Mouse (Mus musculus): ENCODE results near the gene Sgtb. TPM values are rescaled to one million over a fixed set of nuclear protein-coding genes. Genes with fewer than 3 reads are reported as not detected.
A peak's percentile ranks its signal among the peaks of the same experiment; 100 is the strongest.

The Sgtb gene
- total RNA-seq, 4 experiments from 2014 or later = 0.10 to 0.83 (median 0.61) TPM

GRCm38 (mm10) chr13:104177796-104178649, 68.5 kb downstream of the Sgtb start, which contains the start of gene Trappc13:
Gene Trappc13 (minus strand): TSS chr13:104178469.
- peak in 1 of 2 experiments; percentile 20 for DNase-seq (ENCODE audit: low spot score in 2 of 2)

GRCm38 (mm10) chr13:104178650-104179121, 69.1 kb downstream of the Sgtb start, which contains the start of gene Trim23:
Gene Trim23 (plus strand): TSS chr13:104178797.
- peak; percentile 93 to 98 for DNase-seq (ENCODE audit: low spot score in 2 of 2)

GRCm38 (mm10) chr13:104179176-104179888, 69.8 kb downstream of the Sgtb start:
- no peak for DNase-seq (ENCODE audit: low spot score in 2 of 2)

- DNase-seq (ENCODE audit: low spot score in 2 of 2) = no peak
Observed at GRCm38 (mm10) chr13:104187357-104187756, 77.8 kb downstream of the Sgtb start.

Other genes starting within 250 kb of the Sgtb start
- 10 to 100 TPM; 45.5 to 53.4 (median 50.3) TPM for gene Erbin, start 189.2 kb upstream of the Sgtb start, total RNA-seq (2022)
- gene Nln, start 127 bp upstream of the Sgtb start, total RNA-seq (2022) = 1 to 10 TPM; 4.6 to 5.9 (median 5.1) TPM
- 10 to 100 TPM; 32.3 to 36.0 (median 34.4) TPM for gene Trappc13, start 68.7 kb downstream of the Sgtb start, total RNA-seq (2022)
- gene Trim23, start 69.1 kb downstream of the Sgtb start, total RNA-seq (2022) = 10 to 100 TPM; 27.1 to 29.6 (median 28.0) TPM
- gene Cenpk, start 118.9 kb downstream of the Sgtb start, total RNA-seq (2022) = under 1 TPM in 3 of 4 experiments, not detected in 1; 0.19 to 0.43 (median 0.34) TPM
- gene Ppwd1, start 119.1 kb downstream of the Sgtb start, total RNA-seq (2022) = 1 to 10 TPM; 6.3 to 7.5 (median 7.0) TPM
- gene Adamts6, start 178.1 kb downstream of the Sgtb start, total RNA-seq (2022) = 1 to 10 TPM in 2 of 4 experiments, under 1 TPM in 2; 0.75 to 1.3 (median 1.0) TPM

All from gastrocnemius, adult 8-10 months (tissue).